Mouse (Mus musculus) limb, embryonic 14.5 days (tissue): ENCODE data around the gene Bmper. TPM values are rescaled to one million over a fixed set of nuclear protein-coding genes. Genes with fewer than 3 reads are reported as not detected.
A peak's percentile ranks its signal among the peaks of the same experiment; 100 is the strongest.

ENCODE experiments used
- ATAC-seq: fragments of 200-750 bp; cut with Nextera tagmentation; 2 replicates; pipeline ENCODE4 v1.8.0; 2017; ENCODE audit warnings: low read depth, moderate number of reproducible peaks, moderate TSS enrichment; ENCODE audit not compliant: low FRiP score
- DNase-seq: peaks from one replicate; pipeline ENCODE4 v3.0.0-alpha.2; 2015; ENCODE audit warnings: low spot score
- H3K27ac ChIP-seq: fragments of 300-500 bp; sonication (generic); replicated peaks from 2 replicates; pipeline ENCODE4 v1.5.1; 2014; ENCODE audit warnings: low read depth, mild to moderate bottlenecking, low read length, moderate library complexity, mixed read lengths
- H3K27me3 ChIP-seq: fragments of 300-500 bp; sonication (generic); 2 replicates; pipeline ENCODE4 v1.6.1; 2014; ENCODE audit warnings: low read length, mixed read lengths; ENCODE audit not compliant: control insufficient read depth, insufficient read depth
- H3K36me3 ChIP-seq: fragments of 300-500 bp; sonication (generic); 2 replicates; pipeline ENCODE4 v1.6.1; 2014; ENCODE audit warnings: mild to moderate bottlenecking, low read length, moderate library complexity, mixed read lengths; ENCODE audit not compliant: control insufficient read depth, insufficient read depth
- H3K4me1 ChIP-seq: fragments of 300-500 bp; sonication (generic); 2 replicates; pipeline ENCODE4 v1.6.1; 2014; ENCODE audit warnings: antibody characterized with exemption, low read length, mixed read lengths; ENCODE audit not compliant: control insufficient read depth, insufficient read depth
- H3K4me2 ChIP-seq: fragments of 300-500 bp; sonication (generic); replicated peaks from 2 replicates; pipeline ENCODE4 v1.6.1; 2014; ENCODE audit warnings: low read depth, mild to moderate bottlenecking, low read length, moderate library complexity; ENCODE audit not compliant: severe bottlenecking
- H3K4me3 ChIP-seq: fragments of 300-500 bp; sonication (generic); replicated peaks from 2 replicates; pipeline ENCODE4 v1.5.1; 2014; ENCODE audit warnings: low read length
- H3K9ac ChIP-seq: fragments of 300-500 bp; sonication (generic); 2 replicates; pipeline ENCODE4 v1.6.1; 2014; ENCODE audit warnings: mild to moderate bottlenecking, low read depth, low read length, moderate library complexity; ENCODE audit not compliant: severe bottlenecking
- H3K9me3 ChIP-seq: fragments of 300-500 bp; sonication (generic); 2 replicates; pipeline ENCODE4 v1.6.1; 2016; ENCODE audit warnings: low read length; ENCODE audit not compliant: control insufficient read depth
- POLR2A ChIP-seq: fragments of 200-500 bp; IDR thresholded peaks from 2 replicates; pipeline ENCODE4 v1.8.0; 2012; ENCODE audit warnings: inconsistent platforms, mild to moderate bottlenecking, moderate library complexity, borderline replicate concordance; ENCODE audit not compliant: insufficient read depth, insufficient read length; ENCODE audit errors: extremely low read depth
- WGBS: fragments of 180-500 bp; shearing (Covaris S2); extraction: QIAGEN DNeasy Blood & Tissue Kit; methylation state at CpG from one replicate; pipeline ENCODE4 v1.1.7; 2014; 5-methylcytosine and 5-hydroxymethylcytosine counted together
- polyA plus RNA-seq, 2 experiments: library from polyadenylated mRNA; depleted of rRNA in 1 of 2; stranded (reverse) in 1 of 2; unstranded in 1 of 2; fragments of >200 nt; fragmentation: Nextera tagmentation in 1 of 2; extraction: Ambion mirVana in 1 of 2; gene quantifications; 2 replicates each; pipeline versions ENCODE4 v1.2.1 to v1.2.3; 2012 to 2014

Gene Bmper
- polyA plus RNA-seq, 2 experiments = 13.1 to 15.7 TPM

- Histone ChIP-seq H3K4me2 (no peak overlapping the region), H3K36me3 (no peaks in the 10 kb centered on the region), H3K27ac (no peak overlapping the region), H3K27me3 (no peaks in the 10 kb centered on the region), H3K4me1 (peaks cover 9% of the 10 kb centered on the region; the same call in 1 of the 2 replicates), H3K9ac (no peak overlapping the region), H3K4me3 (no peak overlapping the region), H3K9me3 (no peaks in the 10 kb centered on the region)
- DNase-seq = peak; percentile 6
- 41% methylated on average over 8 of the region's 8 CpGs for WGBS
- TF ChIP-seq POLR2A = no peak
- ATAC-seq = peak; percentile 70; the same call in 1 of the 2 replicates
Observed at GRCm38 (mm10) chr9:23297491-23298170, 74.8 kb downstream of the Bmper start.

- Histone ChIP-seq H3K9me3 (no peaks in the 10 kb centered on the region), H3K4me2 (no peak overlapping the region), H3K27me3 (0 out of 2 replicates have a peak, but pooled peaks cover 4% of the 10 kb centered on the region), H3K9ac (no peak overlapping the region), H3K4me1 (peaks cover 9% of the 10 kb centered on the region; the same call in 1 of the 2 replicates), H3K27ac (no peak overlapping the region), H3K36me3 (no peaks in the 10 kb centered on the region), H3K4me3 (no peak overlapping the region)
- WGBS = 82% methylated on average over 8 of the region's 8 CpGs
- no peak for DNase-seq
- no peak for TF ChIP-seq POLR2A
- no peak; the same call in 1 of the 2 replicates for ATAC-seq
Observed at GRCm38 (mm10) chr9:23300376-23300775, 77.5 kb downstream of the Bmper start.

GRCm38 (mm10) chr9:23305681-23306080 is 82.8 kb downstream of the Bmper start:
- ATAC-seq (no peak), DNase-seq (no peak)
- H3K9ac ChIP-seq = no peak overlapping the region
- TF ChIP-seq POLR2A = no peak
- H3K27ac ChIP-seq = no peak overlapping the region
- H3K9me3 ChIP-seq = no peaks in the 10 kb centered on the region
- WGBS = 30% methylated on average over 4 of the region's 4 CpGs
- no peak overlapping the region for H3K4me3 ChIP-seq
- H3K36me3 ChIP-seq = no peaks in the 10 kb centered on the region
- peaks cover 4% of the 10 kb centered on the region; the same call in 1 of the 2 replicates for H3K27me3 ChIP-seq
- no peaks in the 10 kb centered on the region for H3K4me1 ChIP-seq
- no peak overlapping the region for H3K4me2 ChIP-seq

GRCm38 (mm10) chr9:23306226-23306625 is 83.3 kb downstream of the Bmper start:
- no peak overlapping the region for H3K27ac ChIP-seq
- WGBS = 82% methylated on average over 4 of the region's 4 CpGs
- no peaks in the 10 kb centered on the region for H3K9me3 ChIP-seq
- DNase-seq (no peak), ATAC-seq (no peak)
- H3K36me3 ChIP-seq = no peaks in the 10 kb centered on the region
- peaks cover 4% of the 10 kb centered on the region; the same call in 1 of the 2 replicates for H3K27me3 ChIP-seq
- no peak overlapping the region for H3K4me2 ChIP-seq
- H3K4me3 ChIP-seq = no peak overlapping the region
- no peak overlapping the region for H3K9ac ChIP-seq
- no peaks in the 10 kb centered on the region for H3K4me1 ChIP-seq
- TF ChIP-seq POLR2A = no peak

- WGBS = 89% methylated on average over 2 of the region's 2 CpGs
- ATAC-seq (no peak), DNase-seq (no peak)
- Histone ChIP-seq H3K9ac (no peak overlapping the region), H3K36me3 (no peaks in the 10 kb centered on the region), H3K4me2 (no peak overlapping the region), H3K27me3 (peaks cover 4% of the 10 kb centered on the region; the same call in 1 of the 2 replicates), H3K27ac (no peak overlapping the region), H3K4me3 (no peak overlapping the region), H3K4me1 (no peaks in the 10 kb centered on the region), H3K9me3 (no peaks in the 10 kb centered on the region)
- TF ChIP-seq POLR2A = no peak
Observed at GRCm38 (mm10) chr9:23307835-23308234, 85.0 kb downstream of the Bmper start.
